Mouse (Mus musculus): Measurements from ENCODE around the gene Tpm1. TPM values are rescaled to one million over a fixed set of nuclear protein-coding genes. Genes with fewer than 3 reads are reported as not detected.

Gene Tpm1
- polyA plus RNA-seq, 1 experiment from 2014 or later = 187 TPM

DNA sequence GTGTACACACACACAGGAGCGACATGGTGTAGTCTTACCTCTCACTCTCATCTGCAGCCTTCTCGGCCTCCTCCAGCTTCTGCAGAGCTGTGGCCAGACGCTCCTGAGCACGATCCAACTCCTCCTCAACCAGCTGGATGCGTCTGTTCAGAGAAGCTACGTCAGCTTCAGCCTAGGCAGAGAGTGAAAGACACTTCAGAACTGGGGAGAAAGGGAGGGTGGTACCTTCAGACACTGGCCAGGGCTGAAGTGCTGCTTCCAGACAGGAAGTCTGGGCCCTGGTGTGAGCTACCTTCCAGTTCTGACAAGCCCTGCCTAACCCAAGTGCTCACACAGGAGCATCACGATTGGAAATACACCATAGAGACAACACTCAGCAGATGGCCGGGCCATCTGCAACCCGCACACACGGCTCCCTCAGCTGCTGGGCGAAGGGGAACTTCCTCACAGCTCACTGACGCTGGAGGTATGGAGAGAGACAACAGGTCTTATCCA lies 13.2 kb downstream of the Tpm1 start:
- H3K4me2 ChIP-seq (ENCODE audit: low read length) = no peak overlapping the region
- H3K27ac ChIP-seq (ENCODE audit: low read depth, low read length) = peak overlapping the region; percentile 25; the same call in 1 of the 2 replicates
- WGBS = 76% methylated on average over 12 of the region's 12 CpGs
- H3K4me1 ChIP-seq (ENCODE audit: control insufficient read depth, insufficient read depth, low read depth, low read length) = peaks cover 15% of the 10 kb centered on the region
- no peak overlapping the region for H3K9ac ChIP-seq (ENCODE audit: low read depth, low read length)
- no peaks in the 10 kb centered on the region for H3K27me3 ChIP-seq (replicated peaks; ENCODE audit: control insufficient read depth, insufficient read depth, low read length)
- no peak overlapping the region for H3K4me3 ChIP-seq (ENCODE audit: low read length)
- H3K36me3 ChIP-seq (ENCODE audit: control insufficient read depth, insufficient read depth, low read length) = peaks cover 38% of the 10 kb centered on the region
- peaks cover 2% of the 10 kb centered on the region for H3K9me3 ChIP-seq (ENCODE audit: control insufficient read depth, low read length)
- peak; percentile 58 for ATAC-seq

- H3K27me3 ChIP-seq (replicated peaks; ENCODE audit: control insufficient read depth, insufficient read depth, low read length) = no peaks in the 10 kb centered on the region
- 94% methylated on average over 4 of the region's 4 CpGs for WGBS
- no peak overlapping the region for H3K4me2 ChIP-seq (ENCODE audit: low read length)
- peaks cover 2% of the 10 kb centered on the region for H3K9me3 ChIP-seq (ENCODE audit: control insufficient read depth, low read length)
- H3K4me1 ChIP-seq (ENCODE audit: control insufficient read depth, insufficient read depth, low read depth, low read length) = 0 out of 2 replicates have a peak, but pooled peaks cover 3% of the 10 kb centered on the region
- no peak overlapping the region for H3K4me3 ChIP-seq (ENCODE audit: low read length)
- peaks cover 46% of the 10 kb centered on the region for H3K36me3 ChIP-seq (ENCODE audit: control insufficient read depth, insufficient read depth, low read length)
- no peak for ATAC-seq
- no peak overlapping the region for H3K9ac ChIP-seq (ENCODE audit: low read depth, low read length)
- H3K27ac ChIP-seq (ENCODE audit: low read depth, low read length) = no peak overlapping the region
Measured at GRCm38 (mm10) chr9:67034677-67035076, 14.5 kb downstream of the Tpm1 start.

DNA sequence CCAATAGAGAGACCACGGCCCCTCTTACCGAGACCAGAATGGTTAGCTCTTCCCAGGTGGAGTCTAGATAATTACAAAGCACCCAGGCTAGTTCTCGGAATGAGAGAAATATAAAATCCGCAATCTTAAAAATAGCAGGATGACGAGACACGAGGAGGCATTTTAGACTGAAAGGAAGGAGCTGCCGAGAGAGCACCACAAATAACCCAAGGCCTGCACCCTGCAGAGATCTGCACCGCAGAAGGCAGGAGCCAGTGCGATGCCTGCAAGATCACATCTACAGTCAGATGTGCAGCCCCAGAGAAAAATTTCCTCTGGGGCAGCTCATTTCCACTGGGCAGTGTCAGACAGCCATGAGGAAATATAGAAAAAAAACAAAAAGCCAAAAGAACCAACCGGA lies 16.2 kb downstream of the Tpm1 start:
- no peak for ATAC-seq
- Histone ChIP-seq H3K27me3 (replicated peaks; ENCODE audit: control insufficient read depth, insufficient read depth, low read length) (no peaks in the 10 kb centered on the region), H3K9me3 (ENCODE audit: control insufficient read depth, low read length) (peaks cover 2% of the 10 kb centered on the region), H3K9ac (ENCODE audit: low read depth, low read length) (no peak overlapping the region), H3K4me3 (ENCODE audit: low read length) (no peak overlapping the region), H3K4me2 (ENCODE audit: low read length) (no peak overlapping the region), H3K4me1 (ENCODE audit: control insufficient read depth, insufficient read depth, low read depth, low read length) (no peaks in the 10 kb centered on the region), H3K36me3 (ENCODE audit: control insufficient read depth, insufficient read depth, low read length) (peaks cover 51% of the 10 kb centered on the region), H3K27ac (ENCODE audit: low read depth, low read length) (no peak overlapping the region)
- WGBS = 90% methylated on average over 10 of the region's 10 CpGs

DNA sequence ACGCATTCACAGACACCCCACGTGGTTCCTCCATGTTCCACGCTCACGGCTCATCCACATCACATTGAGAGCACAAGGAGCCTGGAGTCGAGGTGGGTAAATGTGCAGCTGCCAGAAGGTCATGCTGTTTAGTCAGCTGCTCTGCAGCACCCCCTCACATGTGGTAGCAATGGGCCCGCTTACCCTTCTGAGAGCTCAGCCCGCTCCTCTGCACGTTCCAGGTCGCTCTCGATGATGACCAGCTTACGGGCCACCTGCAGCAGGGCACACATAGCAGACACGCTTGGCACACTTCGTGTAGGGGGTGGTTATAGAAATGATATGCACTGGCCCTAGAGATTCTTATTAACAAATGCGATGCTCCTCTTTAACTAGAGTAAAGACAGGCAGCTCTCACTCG lies 16.6 kb downstream of the Tpm1 start:
- no peaks in the 10 kb centered on the region for H3K27me3 ChIP-seq (replicated peaks; ENCODE audit: control insufficient read depth, insufficient read depth, low read length)
- WGBS = 93% methylated on average over 15 of the region's 15 CpGs

DNA sequence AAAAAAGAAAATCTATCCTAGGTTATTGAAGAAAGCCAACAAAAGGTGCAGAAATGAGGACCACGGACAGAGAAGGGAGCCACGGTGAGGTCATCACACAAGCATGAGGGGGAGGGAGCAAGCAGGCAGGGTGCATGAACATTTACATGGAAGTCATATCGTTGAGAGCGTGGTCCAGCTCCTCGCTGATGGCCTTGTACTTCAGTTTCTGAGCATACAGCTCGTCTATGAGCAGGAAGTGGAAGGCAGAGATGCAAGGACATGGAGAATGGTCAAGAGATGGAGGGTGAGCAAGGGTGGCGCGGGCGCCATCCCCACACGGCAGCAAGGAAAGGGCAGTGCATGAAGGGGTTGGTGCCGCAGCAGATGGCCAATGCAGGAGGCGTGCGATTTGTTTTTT lies 19.7 kb downstream of the Tpm1 start:
- Histone ChIP-seq H3K9me3 (ENCODE audit: control insufficient read depth, low read length) (no peaks in the 10 kb centered on the region), H3K4me1 (ENCODE audit: control insufficient read depth, insufficient read depth, low read depth, low read length) (no peaks in the 10 kb centered on the region), H3K9ac (ENCODE audit: low read depth, low read length) (no peak overlapping the region), H3K4me2 (ENCODE audit: low read length) (no peak overlapping the region), H3K36me3 (ENCODE audit: control insufficient read depth, insufficient read depth, low read length) (peaks cover 51% of the 10 kb centered on the region), H3K27me3 (replicated peaks; ENCODE audit: control insufficient read depth, insufficient read depth, low read length) (no peaks in the 10 kb centered on the region), H3K4me3 (ENCODE audit: low read length) (no peak overlapping the region), H3K27ac (ENCODE audit: low read depth, low read length) (no peak overlapping the region)
- WGBS = 86% methylated on average over 13 of the region's 13 CpGs
- ATAC-seq = no peak

More for the DNA sequence above, 16.6 kb downstream of the Tpm1 start:
- no peak overlapping the region for H3K4me2 ChIP-seq (ENCODE audit: low read length)
- no peaks in the 10 kb centered on the region for H3K4me1 ChIP-seq (ENCODE audit: control insufficient read depth, insufficient read depth, low read depth, low read length)
- H3K27ac ChIP-seq (ENCODE audit: low read depth, low read length) = no peak overlapping the region
- no peak overlapping the region for H3K4me3 ChIP-seq (ENCODE audit: low read length)
- peaks cover 53% of the 10 kb centered on the region for H3K36me3 ChIP-seq (ENCODE audit: control insufficient read depth, insufficient read depth, low read length)
- no peak overlapping the region for H3K9ac ChIP-seq (ENCODE audit: low read depth, low read length)
- H3K9me3 ChIP-seq (ENCODE audit: control insufficient read depth, low read length) = peaks cover 2% of the 10 kb centered on the region
- ATAC-seq = no peak

GRCm38 (mm10) chr9:67028929-67029328 lies 20.3 kb downstream of the Tpm1 start:
- Histone ChIP-seq H3K36me3 (ENCODE audit: control insufficient read depth, insufficient read depth, low read length) (peaks cover 45% of the 10 kb centered on the region), H3K4me1 (ENCODE audit: control insufficient read depth, insufficient read depth, low read depth, low read length) (no peaks in the 10 kb centered on the region), H3K27me3 (replicated peaks; ENCODE audit: control insufficient read depth, insufficient read depth, low read length) (no peaks in the 10 kb centered on the region), H3K4me3 (ENCODE audit: low read length) (no peak overlapping the region), H3K27ac (ENCODE audit: low read depth, low read length) (no peak overlapping the region), H3K4me2 (ENCODE audit: low read length) (no peak overlapping the region), H3K9ac (ENCODE audit: low read depth, low read length) (no peak overlapping the region), H3K9me3 (ENCODE audit: control insufficient read depth, low read length) (no peaks in the 10 kb centered on the region)
- ATAC-seq = no peak
- 89% methylated on average over 4 of the region's 4 CpGs for WGBS

GRCm38 (mm10) chr9:67028133-67028724 lies 21.0 kb downstream of the Tpm1 start:
- peaks cover 41% of the 10 kb centered on the region for H3K36me3 ChIP-seq (ENCODE audit: control insufficient read depth, insufficient read depth, low read length)
- WGBS = 90% methylated on average over 12 of the region's 12 CpGs

DNA sequence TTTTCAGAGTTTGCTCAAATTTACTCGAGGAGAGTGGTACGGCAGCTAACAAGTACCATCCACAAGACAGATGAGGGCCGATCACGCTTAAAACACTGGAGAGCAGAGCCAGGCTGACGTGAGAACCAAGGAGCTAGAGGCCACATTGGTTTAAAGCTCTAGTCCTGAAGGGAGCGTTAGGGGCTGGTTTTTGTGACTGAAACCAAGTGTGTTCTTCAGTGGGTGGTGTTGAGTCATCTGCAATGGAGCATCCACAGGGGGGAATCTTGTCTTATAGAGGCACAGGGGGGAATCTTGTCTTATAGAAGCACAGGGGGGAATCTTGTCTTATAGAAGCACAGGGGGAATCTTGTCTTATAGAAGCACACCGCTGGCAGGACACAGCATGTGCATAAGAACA lies 22.3 kb downstream of the Tpm1 start:
- H3K9ac ChIP-seq (ENCODE audit: low read depth, low read length) = no peak overlapping the region
- no peak overlapping the region for H3K4me2 ChIP-seq (ENCODE audit: low read length)
- no peak overlapping the region for H3K27ac ChIP-seq (ENCODE audit: low read depth, low read length)
- WGBS = 87% methylated on average over 7 of the region's 7 CpGs
- H3K27me3 ChIP-seq (replicated peaks; ENCODE audit: control insufficient read depth, insufficient read depth, low read length) = no peaks in the 10 kb centered on the region
- H3K4me1 ChIP-seq (ENCODE audit: control insufficient read depth, insufficient read depth, low read depth, low read length) = no peaks in the 10 kb centered on the region
- H3K4me3 ChIP-seq (ENCODE audit: low read length) = no peak overlapping the region
- peaks cover 33% of the 10 kb centered on the region for H3K36me3 ChIP-seq (ENCODE audit: control insufficient read depth, insufficient read depth, low read length)
- H3K9me3 ChIP-seq (ENCODE audit: control insufficient read depth, low read length) = no peaks in the 10 kb centered on the region
- no peak for ATAC-seq

More at GRCm38 (mm10) chr9:67028133-67028724, 21.0 kb downstream of the Tpm1 start:
- H3K9ac ChIP-seq (ENCODE audit: low read depth, low read length) = no peak overlapping the region
- ATAC-seq = no peak
- H3K9me3 ChIP-seq (ENCODE audit: control insufficient read depth, low read length) = no peaks in the 10 kb centered on the region
- H3K27ac ChIP-seq (ENCODE audit: low read depth, low read length) = no peak overlapping the region
- H3K27me3 ChIP-seq (replicated peaks; ENCODE audit: control insufficient read depth, insufficient read depth, low read length) = no peaks in the 10 kb centered on the region
- H3K4me2 ChIP-seq (ENCODE audit: low read length) = no peak overlapping the region
- H3K4me3 ChIP-seq (ENCODE audit: low read length) = no peak overlapping the region
- H3K4me1 ChIP-seq (ENCODE audit: control insufficient read depth, insufficient read depth, low read depth, low read length) = no peaks in the 10 kb centered on the region

DNA sequence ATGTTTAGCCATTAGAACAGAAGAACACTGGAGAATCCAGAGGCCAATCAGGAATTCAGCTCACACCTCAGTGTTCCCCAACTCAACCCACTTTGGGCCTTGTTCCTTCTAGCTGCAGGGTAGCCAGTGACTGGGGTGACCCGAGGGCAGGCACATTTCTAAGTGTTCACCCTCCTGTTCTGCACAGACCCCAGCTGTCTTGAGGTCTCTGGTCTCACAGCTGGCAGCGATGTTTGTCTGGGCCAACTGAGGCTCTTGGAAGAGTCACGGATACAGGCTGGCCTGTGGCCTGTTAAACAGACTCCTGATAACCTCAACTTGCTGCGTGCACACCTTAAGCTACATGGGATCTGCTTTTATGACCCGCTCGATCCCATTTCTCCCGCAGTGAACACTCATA lies 23.1 kb downstream of the Tpm1 start:
- ATAC-seq = no peak
- Histone ChIP-seq H3K9ac (ENCODE audit: low read depth, low read length) (no peak overlapping the region), H3K36me3 (ENCODE audit: control insufficient read depth, insufficient read depth, low read length) (peaks cover 31% of the 10 kb centered on the region), H3K4me2 (ENCODE audit: low read length) (no peak overlapping the region), H3K9me3 (ENCODE audit: control insufficient read depth, low read length) (no peaks in the 10 kb centered on the region), H3K4me3 (ENCODE audit: low read length) (no peak overlapping the region), H3K27me3 (replicated peaks; ENCODE audit: control insufficient read depth, insufficient read depth, low read length) (no peaks in the 10 kb centered on the region), H3K27ac (ENCODE audit: low read depth, low read length) (no peak overlapping the region), H3K4me1 (ENCODE audit: control insufficient read depth, insufficient read depth, low read depth, low read length) (no peaks in the 10 kb centered on the region)
- 96% methylated on average over 7 of the region's 7 CpGs for WGBS
